Mouse (Mus musculus) intestine, embryonic 15.5 days (tissue): ENCODE data around the gene Aym1. TPM values are rescaled to one million over a fixed set of nuclear protein-coding genes. Genes with fewer than 3 reads are reported as not detected.
"Not testable (repeated sequence)": the region's sequence is repeated elsewhere in the genome, so short reads cannot be mapped to it uniquely, and the experiment has no call there.

ENCODE experiments used
- ATAC-seq: fragments of 200-750 bp; cut with Nextera tagmentation; 2 replicates; pipeline ENCODE4 v1.8.0; 2017; ENCODE audit warnings: moderate TSS enrichment, moderate library complexity
- H3K27ac ChIP-seq: fragments of 300-500 bp; sonication (generic); 2 replicates; pipeline ENCODE4 v1.5.1; 2015; ENCODE audit warnings: mild to moderate bottlenecking, inconsistent platforms
- H3K27me3 ChIP-seq: fragments of 300-500 bp; sonication (generic); replicated peaks from 2 replicates; pipeline ENCODE4 v1.6.1; 2015; ENCODE audit warnings: inconsistent platforms
- H3K36me3 ChIP-seq: fragments of 300-500 bp; sonication (generic); 2 replicates; pipeline ENCODE4 v1.6.1; 2015; ENCODE audit warnings: inconsistent platforms
- H3K4me1 ChIP-seq: fragments of 300-500 bp; sonication (generic); replicated peaks from 2 replicates; pipeline ENCODE4 v1.6.1; 2015; ENCODE audit warnings: inconsistent platforms
- H3K4me2 ChIP-seq: fragments of 300-500 bp; sonication (generic); replicated peaks from 2 replicates; pipeline ENCODE4 v1.6.1; 2015; ENCODE audit warnings: mild to moderate bottlenecking, inconsistent platforms
- H3K4me3 ChIP-seq: fragments of 300-500 bp; sonication (generic); replicated peaks from 2 replicates; pipeline ENCODE4 v1.5.1; 2015; ENCODE audit warnings: inconsistent platforms
- H3K9ac ChIP-seq: fragments of 300-500 bp; sonication (generic); 2 replicates; pipeline ENCODE4 v1.6.1; 2015; ENCODE audit warnings: inconsistent platforms
- H3K9me3 ChIP-seq: fragments of 300-500 bp; sonication (generic); 2 replicates; pipeline ENCODE4 v1.6.1; 2016; ENCODE audit warnings: inconsistent platforms
- WGBS: fragments of 180-500 bp; shearing (Covaris S2); methylation state at CpG from one replicate; pipeline ENCODE4 v1.1.7; 2015; 5-methylcytosine and 5-hydroxymethylcytosine counted together
- polyA plus RNA-seq: library from polyadenylated mRNA; unstranded; fragments of >200 nt; fragmentation: Nextera tagmentation; extraction: Ambion mirVana; gene quantifications from 2 replicates; pipeline ENCODE4 v1.2.1, GENCODE M21; 2015

Aym1 gene
- polyA plus RNA-seq, 1 experiment from 2014 or later, result not detected

GRCm38 (mm10) chr5:113361283-113361682, 4.2 kb downstream of the Aym1 start:
- no peak overlapping the region for H3K4me3 ChIP-seq
- H3K9me3 ChIP-seq, result no peaks in the 10 kb centered on the region
- 70% methylated on average over 7 of the region's 7 CpGs for WGBS
- no peak overlapping the region for H3K27ac ChIP-seq
- H3K9ac ChIP-seq, result no peak overlapping the region
- no peaks in the 10 kb centered on the region for H3K36me3 ChIP-seq
- no peak overlapping the region for H3K4me2 ChIP-seq
- H3K27me3 ChIP-seq, result peaks cover 4% of the 10 kb centered on the region; the same call in 1 of the 2 replicates
- H3K4me1 ChIP-seq, result no peaks in the 10 kb centered on the region
- no peak for ATAC-seq

- no peak overlapping the region for H3K27ac ChIP-seq
- WGBS, result 62% methylated on average over 9 of the region's 9 CpGs
Observed at GRCm38 (mm10) chr5:113362258-113362996, 5.3 kb downstream of the Aym1 start.

GRCm38 (mm10) chr5:113363177-113363576, 6.1 kb downstream of the Aym1 start:
- Histone ChIP-seq H3K27me3 (peaks cover 4% of the 10 kb centered on the region; the same call in 1 of the 2 replicates), H3K27ac (no peak overlapping the region), H3K36me3 (no peaks in the 10 kb centered on the region), H3K9ac (no peak overlapping the region), H3K4me2 (no peak overlapping the region), H3K4me1 (no peaks in the 10 kb centered on the region), H3K4me3 (no peak overlapping the region), H3K9me3 (no peaks in the 10 kb centered on the region)
- whole genome bisulfite sequencing, result 84% methylated on average over 8 of the region's 8 CpGs
- ATAC-seq, result no peak

More at GRCm38 (mm10) chr5:113362258-113362996, 5.3 kb downstream of the Aym1 start:
- Histone ChIP-seq H3K36me3 (no peaks in the 10 kb centered on the region), H3K4me2 (no peak overlapping the region), H3K4me1 (no peaks in the 10 kb centered on the region), H3K4me3 (no peak overlapping the region), H3K9me3 (no peaks in the 10 kb centered on the region), H3K27me3 (peaks cover 4% of the 10 kb centered on the region; the same call in 1 of the 2 replicates), H3K9ac (no peak overlapping the region)
- ATAC-seq, result peak; percentile 89

- H3K27ac ChIP-seq, result no peak overlapping the region
- no peaks in the 10 kb centered on the region for H3K36me3 ChIP-seq
- no peak overlapping the region for H3K9ac ChIP-seq
- 2% methylated on average over 20 of the region's 20 CpGs for WGBS
- H3K4me1 ChIP-seq, result no peaks in the 10 kb centered on the region
- ATAC-seq, result no peak
- no peaks in the 10 kb centered on the region for H3K27me3 ChIP-seq
- H3K9me3 ChIP-seq, result no peaks in the 10 kb centered on the region
- no peak overlapping the region for H3K4me2 ChIP-seq
- no peak overlapping the region for H3K4me3 ChIP-seq
Observed at GRCm38 (mm10) chr5:113365921-113366320, 8.8 kb downstream of the Aym1 start.

GRCm38 (mm10) chr5:113367726-113368125, 10.6 kb downstream of the Aym1 start:
- H3K27me3 ChIP-seq, H3K9me3 ChIP-seq, H3K36me3 ChIP-seq, H3K4me1 ChIP-seq, H3K27ac ChIP-seq, ATAC-seq, H3K4me2 ChIP-seq, H3K9ac ChIP-seq, H3K4me3 ChIP-seq: not testable (repeated sequence)

GRCm38 (mm10) chr5:113369262-113369868, 12.3 kb downstream of the Aym1 start:
- no peaks in the 10 kb centered on the region for H3K9me3 ChIP-seq
- H3K36me3 ChIP-seq, result no peaks in the 10 kb centered on the region
- ATAC-seq, result no peak
- 0 out of 2 replicates have a peak, but pooled peaks cover 6% of the 10 kb centered on the region for H3K4me1 ChIP-seq
- H3K27ac ChIP-seq, result no peak overlapping the region
- no peak overlapping the region for H3K4me2 ChIP-seq
- H3K4me3 ChIP-seq, result no peak overlapping the region
- 53% methylated on average over 17 of the region's 17 CpGs for WGBS
- no peaks in the 10 kb centered on the region; the same call in 1 of the 2 replicates for H3K27me3 ChIP-seq
- no peak overlapping the region for H3K9ac ChIP-seq

GRCm38 (mm10) chr5:113372449-113372848, 15.4 kb downstream of the Aym1 start:
- Histone ChIP-seq H3K4me1 (0 out of 2 replicates have a peak, but pooled peaks cover 6% of the 10 kb centered on the region), H3K9me3 (no peaks in the 10 kb centered on the region), H3K4me2 (no peak overlapping the region), H3K9ac (no peak overlapping the region), H3K4me3 (no peak overlapping the region), H3K27me3 (no peaks in the 10 kb centered on the region; the same call in 1 of the 2 replicates), H3K27ac (no peak overlapping the region), H3K36me3 (no peaks in the 10 kb centered on the region)
- no peak for ATAC-seq
- WGBS, result 67% methylated on average over 4 of the region's 4 CpGs

- no peak for ATAC-seq
- WGBS, result 7% methylated on average over 33 of the region's 33 CpGs
- H3K4me3 ChIP-seq, result peak overlapping the region; percentile 10; the same call in 1 of the 2 replicates
- no peaks in the 10 kb centered on the region for H3K9me3 ChIP-seq
- peak overlapping the region; percentile 52 for H3K4me2 ChIP-seq
- H3K36me3 ChIP-seq, result no peaks in the 10 kb centered on the region
- no peak overlapping the region for H3K27ac ChIP-seq
- no peaks in the 10 kb centered on the region; the same call in 1 of the 2 replicates for H3K27me3 ChIP-seq
- no peak overlapping the region for H3K9ac ChIP-seq
- H3K4me1 ChIP-seq, result 0 out of 2 replicates have a peak, but pooled peaks cover 6% of the 10 kb centered on the region
Observed at GRCm38 (mm10) chr5:113372995-113373950, 16.2 kb downstream of the Aym1 start.

GRCm38 (mm10) chr5:113374290-113374689, 17.2 kb downstream of the Aym1 start:
- 0 out of 2 replicates have a peak, but pooled peaks cover 6% of the 10 kb centered on the region for H3K4me1 ChIP-seq
- WGBS, result 60% methylated on average over 10 of the region's 10 CpGs
- no peaks in the 10 kb centered on the region for H3K36me3 ChIP-seq
- H3K27me3 ChIP-seq, result no peaks in the 10 kb centered on the region; the same call in 1 of the 2 replicates
- H3K9ac ChIP-seq, result no peak overlapping the region
- H3K27ac ChIP-seq, result no peak overlapping the region
- no peaks in the 10 kb centered on the region for H3K9me3 ChIP-seq
- no peak overlapping the region for H3K4me3 ChIP-seq
- ATAC-seq, result no peak
- no peak overlapping the region for H3K4me2 ChIP-seq

- H3K9me3 ChIP-seq, result no peaks in the 10 kb centered on the region
- H3K27me3 ChIP-seq, result no peaks in the 10 kb centered on the region; the same call in 1 of the 2 replicates
- no peak overlapping the region for H3K9ac ChIP-seq
- H3K27ac ChIP-seq, result no peak overlapping the region
- ATAC-seq, result no peak
- no peak overlapping the region for H3K4me2 ChIP-seq
- WGBS, result 35% methylated on average over 3 of the region's 3 CpGs
- 0 out of 2 replicates have a peak, but pooled peaks cover 6% of the 10 kb centered on the region for H3K4me1 ChIP-seq
- no peak overlapping the region for H3K4me3 ChIP-seq
- no peaks in the 10 kb centered on the region for H3K36me3 ChIP-seq
Observed at GRCm38 (mm10) chr5:113375783-113376182, 18.7 kb downstream of the Aym1 start.

- 0 out of 2 replicates have a peak, but pooled peaks cover 6% of the 10 kb centered on the region for H3K4me1 ChIP-seq
- 77% methylated on average over 1 of the region's 1 CpGs for WGBS
- H3K9ac ChIP-seq, result no peak overlapping the region
- no peaks in the 10 kb centered on the region for H3K9me3 ChIP-seq
- no peak for ATAC-seq
- H3K27me3 ChIP-seq, result no peaks in the 10 kb centered on the region; the same call in 1 of the 2 replicates
- no peak overlapping the region for H3K27ac ChIP-seq
- H3K4me2 ChIP-seq, result no peak overlapping the region
- no peaks in the 10 kb centered on the region for H3K36me3 ChIP-seq
- H3K4me3 ChIP-seq, result no peak overlapping the region
Observed at GRCm38 (mm10) chr5:113376292-113376691, 19.2 kb downstream of the Aym1 start.

- Histone ChIP-seq H3K4me1 (no peaks in the 10 kb centered on the region), H3K9me3 (no peaks in the 10 kb centered on the region), H3K4me3 (no peak overlapping the region), H3K4me2 (no peak overlapping the region), H3K9ac (no peak overlapping the region), H3K27ac (no peak overlapping the region), H3K36me3 (no peaks in the 10 kb centered on the region), H3K27me3 (no peaks in the 10 kb centered on the region)
- ATAC-seq, result no peak
- 74% methylated on average over 5 of the region's 5 CpGs for WGBS
Observed at GRCm38 (mm10) chr5:113379416-113379815, 22.3 kb downstream of the Aym1 start.
